Mouse (Mus musculus) bone marrow macrophage, adult 2 months (primary cell): ENCODE results near the gene Rex1bd.

Experiments used
- CTCF ChIP-seq: IDR thresholded peaks from 2 replicates; pipeline ENCODE4 v1.5.1; 2012; ENCODE audit warnings: low read depth, mild to moderate bottlenecking, low read length, moderate library complexity
- POLR2A ChIP-seq: IDR thresholded peaks from 2 replicates; pipeline ENCODE4 v1.6.1; 2012; ENCODE audit warnings: mild to moderate bottlenecking, low read depth, low read length, borderline replicate concordance

- TF ChIP-seq CTCF (no peak), POLR2A (no peak)
These were observed 24.6 kb downstream of the Rex1bd start for GRCm38 (mm10) chr8:70481908-70482307.
